Comparison of ENCODE assay signal across 27 mouse cellular contexts in genomic region chr10:105142201-105142600, GRCm38 (mm10).
DNase-seq lines count a peak whose midpoint lies in the region; ATAC-seq and TF ChIP-seq lines count a peak whose summit lies in the region.
"Had no signal": no experiment of that assay in that cellular context is flagged by ENCODE, and none has a peak within 500 bp of the region (broad histone marks: within the 10 kb centered on the region; RNA-seq: fewer than 3 reads in every experiment).

No protein-coding gene starts in this region.

- H3K27me3 ChIP-seq in lung, postnatal 0 days (replicated peaks; ENCODE audit: insufficient read depth, low read length) = no peaks in the 10 kb centered on the region
- H3K27me3 ChIP-seq in myocyte (ENCODE audit: control insufficient read depth, insufficient read depth, insufficient read length) = no peaks in the 10 kb centered on the region
- H3K27me3 ChIP-seq: embryonic facial prominence, embryonic 13.5 days; forebrain, embryonic 13.5 days; heart, embryonic 13.5 days had no signal

- ATAC-seq in lung, postnatal 0 days = no peak
- ATAC-seq: activated CD4-positive, CD25-positive, alpha-beta regulatory T cell, adult 4 months; forebrain, embryonic 13.5 days; forebrain, embryonic 16.5 days; hindbrain, postnatal 0 days; inflammation-experienced regulatory T-cells, adult 6 months; intestine, embryonic 16.5 days had no signal

- 68% methylated on average over 3 of the region's 3 CpGs for WGBS in lung, postnatal 0 days

- no peak overlapping the region for H3K9ac ChIP-seq in lung, postnatal 0 days (replicated peaks; ENCODE audit: low read depth)
- H3K9ac ChIP-seq: embryonic facial prominence, embryonic 13.5 days; forebrain, embryonic 13.5 days; heart, embryonic 13.5 days; hindbrain, embryonic 14.5 days had no signal

- peak; percentile 9 for DNase-seq in adrenal gland, adult 2 months
- DNase-seq in adrenal gland, postnatal 14 days = no peak
- DNase-seq in lung, postnatal 0 days (ENCODE audit: low spot score) = peak; percentile 10
- DNase-seq in lung, postnatal 10 days = no peak
- DNase-seq in frontal cortex, postnatal 14 days (ENCODE audit: low spot score in 2 of 2) = no peak
- DNase-seq: adrenal gland, postnatal 10 days; cerebellum, adult 11 months; cerebellum, adult 2 months; cerebellum, adult 9-11 months; cerebellum, postnatal 25 days; gastrocnemius, adult 2 months; gastrocnemius, postnatal 14 days; heart, adult 18-20 months; heart, postnatal 14 days; heart, postnatal 4 days; kidney, adult 18-20 months had no signal

- TF ChIP-seq POLR2A in myocyte (IDR thresholded peaks at IDR 0.05; ENCODE audit: insufficient read length, low read depth) = no peak

- no peak for TF ChIP-seq CTCF in lung, postnatal 0 days (IDR thresholded peaks at IDR 0.05)

- H3K4me3 ChIP-seq in lung, postnatal 0 days (ENCODE audit: low read depth, low read length) = no peak overlapping the region
- H3K4me3 ChIP-seq in myocyte = no peak overlapping the region
- H3K4me3 ChIP-seq: embryonic facial prominence, embryonic 13.5 days; forebrain, embryonic 13.5 days; gastrocnemius, adult 2 months; heart, embryonic 10.5 days; heart, embryonic 13.5 days had no signal

- no peaks in the 10 kb centered on the region for H3K9me3 ChIP-seq in lung, postnatal 0 days (ENCODE audit: low read length)
- H3K9me3 ChIP-seq: embryonic facial prominence, embryonic 13.5 days; forebrain, embryonic 13.5 days; heart, embryonic 10.5 days; heart, embryonic 13.5 days had no signal

- no peak for TF ChIP-seq EP300 in lung, postnatal 0 days (IDR thresholded peaks at IDR 0.05)

- no peaks in the 10 kb centered on the region for H3K36me3 ChIP-seq in lung, postnatal 0 days (ENCODE audit: insufficient read depth, low read length)
- H3K36me3 ChIP-seq in myocyte (ENCODE audit: control insufficient read depth, insufficient read depth) = no peaks in the 10 kb centered on the region
- H3K36me3 ChIP-seq: embryonic facial prominence, embryonic 13.5 days; heart, embryonic 10.5 days; heart, embryonic 13.5 days had no signal

- H3K79me2 ChIP-seq in myocyte (ENCODE audit: control insufficient read depth, insufficient read depth) = no peaks in the 10 kb centered on the region

- no peak overlapping the region for H3ac ChIP-seq in myocyte (ENCODE audit: control insufficient read depth, insufficient read length)

- H3K4me1 ChIP-seq in lung, postnatal 0 days (ENCODE audit: insufficient read depth, low read depth, low read length) = no peaks in the 10 kb centered on the region
- H3K4me1 ChIP-seq: embryonic facial prominence, embryonic 13.5 days; forebrain, embryonic 13.5 days; heart, embryonic 13.5 days had no signal

- no peak overlapping the region for H3K27ac ChIP-seq in lung, postnatal 0 days (ENCODE audit: low read length)
- H3K27ac ChIP-seq: embryonic facial prominence, embryonic 13.5 days; forebrain, embryonic 13.5 days; gastrocnemius, adult 2 months; heart, embryonic 10.5 days; heart, embryonic 13.5 days; hindbrain, embryonic 14.5 days; hindbrain, postnatal 0 days had no signal

- no peak overlapping the region for H3K4me2 ChIP-seq in lung, postnatal 0 days (replicated peaks; ENCODE audit: low read depth, low read length)
- H3K4me2 ChIP-seq in myocyte (ENCODE audit: low read depth) = no peak overlapping the region
- H3K4me2 ChIP-seq: embryonic facial prominence, embryonic 13.5 days; forebrain, embryonic 13.5 days; heart, embryonic 13.5 days; hindbrain, embryonic 14.5 days had no signal

TF ChIP-seq in myocyte, 11 proteins besides CTCF, POLR2A, EP300 and RAD21:
- 0 out of 2 replicates have a peak, but pooled peaks have one; percentile 42 for TF ChIP-seq CEBPB (IDR thresholded peaks at IDR 0.05; ENCODE audit: insufficient read depth, poor library complexity, severe bottlenecking)
- TF ChIP-seq USF1 (IDR thresholded peaks at IDR 0.05; ENCODE audit: low read depth) = no peak

Comparison
In these comparisons a context has a peak if more than half of its experiments do, and no peak if none do; other contexts are left out.
1. DNase-seq: peak in adrenal gland, adult 2 months (single experiment) and lung, postnatal 0 days (single experiment); none in adrenal gland, postnatal 14 days (single experiment), lung, postnatal 10 days (single experiment) and frontal cortex, postnatal 14 days (0 of 2).